Mouse (Mus musculus) layer of hippocampus, adult 9-10 months (tissue): ENCODE data around the gene Lrrc4c.

ENCODE experiments used
- DNase-seq: peaks from one replicate; pipeline ENCODE4 v3.0.0; 2022; ENCODE audit warnings: low spot score

Lrrc4c gene

GRCm38 (mm10) chr2:96853797-96854196, 535.8 kb downstream of the Lrrc4c start:
- DNase-seq, result no peak

- no peak for DNase-seq
These were observed 558.1 kb downstream of the Lrrc4c start for GRCm38 (mm10) chr2:96876062-96876461.

- no peak for DNase-seq
These were observed 631.6 kb downstream of the Lrrc4c start for GRCm38 (mm10) chr2:96949531-96949930.

- DNase-seq, result no peak
These were observed 681.6 kb downstream of the Lrrc4c start for GRCm38 (mm10) chr2:96999521-96999920.

GRCm38 (mm10) chr2:97018319-97018718, 700.4 kb downstream of the Lrrc4c start:
- no peak for DNase-seq

GRCm38 (mm10) chr2:97026991-97027390, 709.0 kb downstream of the Lrrc4c start:
- DNase-seq, result no peak

GRCm38 (mm10) chr2:97027585-97027984, 709.6 kb downstream of the Lrrc4c start:
- DNase-seq, result no peak

- DNase-seq, result no peak
These were observed 718.4 kb downstream of the Lrrc4c start for GRCm38 (mm10) chr2:97036401-97036800.

- DNase-seq, result no peak
These were observed 719.2 kb downstream of the Lrrc4c start for GRCm38 (mm10) chr2:97037024-97037814.

GRCm38 (mm10) chr2:97044016-97044415, 726.0 kb downstream of the Lrrc4c start:
- no peak for DNase-seq

- DNase-seq, result no peak
These were observed 727.7 kb downstream of the Lrrc4c start for GRCm38 (mm10) chr2:97045628-97046027.

- DNase-seq, result no peak
These were observed 762.2 kb downstream of the Lrrc4c start for GRCm38 (mm10) chr2:97080156-97080555.

GRCm38 (mm10) chr2:97097965-97098364, 780.0 kb downstream of the Lrrc4c start:
- peak; percentile 10 for DNase-seq

GRCm38 (mm10) chr2:97103398-97104162, 785.6 kb downstream of the Lrrc4c start:
- no peak for DNase-seq

GRCm38 (mm10) chr2:97124246-97124645, 806.3 kb downstream of the Lrrc4c start:
- no peak for DNase-seq

- no peak for DNase-seq
These were observed 820.5 kb downstream of the Lrrc4c start for GRCm38 (mm10) chr2:97138454-97138853.

- DNase-seq, result no peak
These were observed 833.7 kb downstream of the Lrrc4c start for GRCm38 (mm10) chr2:97151626-97152194.

- DNase-seq, result no peak
These were observed 847.8 kb downstream of the Lrrc4c start for GRCm38 (mm10) chr2:97165745-97166144.

- no peak for DNase-seq
These were observed 860.4 kb downstream of the Lrrc4c start for GRCm38 (mm10) chr2:97178399-97178798.

- no peak for DNase-seq
These were observed 879.1 kb downstream of the Lrrc4c start for GRCm38 (mm10) chr2:97196968-97197606.

GRCm38 (mm10) chr2:97232966-97233365, 915.0 kb downstream of the Lrrc4c start:
- no peak for DNase-seq

GRCm38 (mm10) chr2:97234074-97234473, 916.1 kb downstream of the Lrrc4c start:
- no peak for DNase-seq
